18 mouse cellular contexts compared by ENCODE assay signal in genomic region chr15:3984876-3985275, GRCm38 (mm10). TPM values are rescaled to one million over a fixed set of nuclear protein-coding genes. Genes with fewer than 3 reads are reported as not detected.
DNase-seq lines count a peak whose midpoint lies in the region.
"Had no signal": no experiment of that assay in that cellular context is flagged by ENCODE, and none has a peak within 500 bp of the region (broad histone marks: within the 10 kb centered on the region; RNA-seq: fewer than 3 reads in every experiment).

No protein-coding gene starts in this region.

- DNase-seq in adrenal gland, adult (ENCODE audit: inconsistent age in 2 of 2, low spot score in 1 of 2), result peak; percentile 29 to 78
- DNase-seq in adrenal gland, adult 18-20 months (ENCODE audit: low spot score in 2 of 2), result no peak
- DNase-seq in NIH3T3 (ENCODE audit: low read depth), result peak; percentile 17
- DNase-seq in adrenal gland, postnatal 10 days, result peak; percentile 37
- peak; percentile 47 to 53 for DNase-seq in adrenal gland, postnatal 36 days
- no peak for DNase-seq in thymus, postnatal 36 days
- no peak for DNase-seq in right cerebral cortex, postnatal 36 days (ENCODE audit: low spot score in 2 of 2)
- no peak for DNase-seq in cerebellum, postnatal 10 days
- DNase-seq: cerebellum, adult 18-20 months; cerebellum, adult 9-10 months; cerebellum, postnatal 36 days; embryo, embryonic 11 days; gastrocnemius, postnatal 10 days; gastrocnemius, postnatal 36 days; heart, adult 2 months; heart, postnatal 14 days; heart, postnatal 4 days; kidney, adult 18-20 months had no signal

RNA-seq across cellular contexts. Expression of gene Fbxo4, which starts 5.5 kb away (rescaled TPM):
- total RNA-seq in adrenal gland, adult 18-20 months (2021), result 10 to 100 TPM; 17.0 to 18.4 TPM
- total RNA-seq in adrenal gland, postnatal 10 days (2021), result 10 to 100 TPM; 15.3 to 20.9 TPM
- 10 to 100 TPM; 17.0 to 27.6 TPM for total RNA-seq in adrenal gland, postnatal 36 days (2021)

RNA-seq across cellular contexts. Expression of gene AW549877, which starts 10.7 kb away (rescaled TPM):
- 10 to 100 TPM; 44.8 to 54.8 TPM for total RNA-seq in adrenal gland, adult 18-20 months (2021)
- 10 to 100 TPM; 42.2 to 56.5 TPM for total RNA-seq in adrenal gland, postnatal 10 days (2021)
- total RNA-seq in adrenal gland, postnatal 36 days (2021), result 10 to 100 TPM; 53.3 to 57.5 TPM

RNA-seq across cellular contexts. Expression of gene Oxct1, which starts 41.3 kb away (rescaled TPM):
- 100 to 1,000 TPM; 167 to 192 TPM for total RNA-seq in adrenal gland, adult 18-20 months (2021)
- 100 to 1,000 TPM; 130 to 134 TPM for total RNA-seq in adrenal gland, postnatal 10 days (2021)
- total RNA-seq in adrenal gland, postnatal 36 days (2021), result 100 to 1,000 TPM; 137 to 207 TPM

Comparison
In these comparisons a context has a peak if more than half of its experiments do, and no peak if none do; other contexts are left out.
1. DNase-seq: peak in adrenal gland, adult (2 of 2), NIH3T3 (single experiment), adrenal gland, postnatal 10 days (single experiment) and adrenal gland, postnatal 36 days (2 of 2); none in adrenal gland, adult 18-20 months (0 of 2), thymus, postnatal 36 days (0 of 2), right cerebral cortex, postnatal 36 days (0 of 2) and cerebellum, postnatal 10 days (0 of 2).